Mouse (Mus musculus): Measurements from ENCODE around the gene Arhgef11. TPM values are rescaled to one million over a fixed set of nuclear protein-coding genes. Genes with fewer than 3 reads are reported as not detected.

The Arhgef11 gene
- polyA plus RNA-seq, 2 experiments from 2014 or later: 4.0 to 4.7 TPM

GRCm38 (mm10) chr3:87718525-87718924 is 101.2 kb downstream of the Arhgef11 start:
- no peak for ATAC-seq

DNA sequence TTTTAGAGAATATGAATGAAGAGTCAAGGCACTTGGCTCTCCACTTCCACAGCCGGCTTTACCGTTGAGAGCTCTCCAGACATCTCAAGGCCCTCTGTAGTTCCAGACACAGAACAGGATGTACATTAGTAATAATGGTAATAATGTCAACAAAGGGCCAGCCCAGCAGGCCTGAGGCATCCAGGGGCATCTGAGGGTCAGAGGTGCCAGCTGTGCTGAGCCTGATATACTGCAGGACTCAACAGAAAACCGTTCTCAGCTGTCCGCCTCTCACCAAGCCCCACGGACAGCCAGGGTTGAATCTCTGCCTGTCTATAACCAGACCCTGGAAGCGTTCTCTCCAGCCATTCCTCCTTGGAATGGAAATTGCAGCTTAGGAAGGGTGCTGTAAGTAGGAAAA is 107.2 kb downstream of the Arhgef11 start:
- ATAC-seq: no peak

DNA sequence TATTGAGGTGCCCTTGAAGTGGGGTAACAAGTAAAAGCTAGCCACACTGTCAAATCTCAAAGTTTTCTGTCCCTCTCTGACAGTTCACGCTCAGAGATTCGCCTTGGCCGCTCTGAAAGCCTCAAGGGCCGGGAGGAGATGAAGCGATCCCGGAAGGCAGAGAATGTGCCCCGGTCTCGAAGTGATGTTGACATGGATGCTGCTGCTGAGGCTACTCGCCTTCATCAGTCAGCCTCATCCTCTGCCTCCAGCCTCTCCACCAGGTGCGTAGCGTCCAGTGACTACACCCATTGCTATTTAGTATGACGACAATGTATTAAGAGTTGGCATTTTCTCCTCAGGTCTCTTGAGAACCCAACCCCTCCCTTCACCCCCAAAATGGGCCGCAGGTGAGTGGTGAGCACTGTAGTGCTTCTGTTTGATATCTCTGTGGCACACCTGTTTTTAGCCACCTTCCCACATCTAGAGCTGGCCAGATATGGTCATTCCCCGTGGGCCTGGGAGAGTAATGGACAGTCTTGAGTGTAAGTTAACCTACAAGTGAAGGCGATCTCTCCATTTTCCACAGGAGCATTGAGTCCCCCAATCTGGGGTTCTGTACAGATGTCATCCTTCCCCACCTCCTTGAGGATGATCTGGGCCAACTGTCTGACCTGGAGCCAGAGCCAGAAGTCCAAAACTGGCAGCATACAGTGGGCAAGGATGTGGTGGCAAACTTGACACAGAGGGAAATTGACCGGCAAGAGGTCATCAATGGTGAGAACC is 108.2 kb downstream of the Arhgef11 start:
- ATAC-seq: no peak

DNA sequence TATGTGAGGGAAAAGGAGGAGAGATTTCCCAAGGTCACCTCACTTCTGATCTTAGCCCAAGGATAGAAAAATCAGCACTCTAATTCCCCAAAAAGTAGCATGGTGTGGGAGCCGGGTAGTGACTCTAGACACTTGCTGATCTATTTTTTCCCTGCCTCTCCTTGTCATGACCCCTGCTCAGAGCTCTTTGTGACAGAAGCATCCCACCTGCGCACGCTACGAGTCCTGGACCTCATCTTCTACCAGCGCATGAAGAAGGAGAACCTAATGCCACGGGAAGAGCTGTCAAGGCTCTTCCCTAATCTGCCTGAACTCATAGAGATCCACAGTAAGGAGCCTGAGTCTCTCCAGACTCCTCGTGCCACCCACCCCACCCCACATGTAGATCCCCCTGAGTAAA is 108.8 kb downstream of the Arhgef11 start:
- no peak for ATAC-seq

DNA sequence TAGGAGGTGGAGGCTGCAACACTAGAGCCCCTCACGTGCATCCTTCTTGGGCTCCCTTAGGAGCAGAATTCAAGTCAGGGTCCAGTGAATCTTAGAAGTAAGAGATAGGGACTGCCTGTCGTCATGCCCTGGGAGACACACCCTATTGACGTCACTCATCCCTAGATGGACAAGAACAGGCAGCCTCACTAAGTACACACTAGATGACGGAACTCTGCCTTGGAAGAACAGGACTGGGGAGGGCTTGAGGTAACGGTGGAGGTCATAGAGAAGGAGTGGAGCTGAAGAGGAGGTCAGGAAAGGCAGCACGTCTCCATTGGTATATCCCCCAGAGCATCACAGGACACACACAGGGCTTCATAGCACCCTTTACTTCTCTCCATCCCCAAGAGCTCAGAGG is 111.3 kb downstream of the Arhgef11 start:
- ATAC-seq: no peak

GRCm38 (mm10) chr3:87733098-87733497 is 115.7 kb downstream of the Arhgef11 start:
- ATAC-seq: no peak

- no peak for ATAC-seq
These were observed 116.8 kb downstream of the Arhgef11 start for GRCm38 (mm10) chr3:87733984-87734761.

GRCm38 (mm10) chr3:87735335-87735734 is 118.0 kb downstream of the Arhgef11 start:
- ATAC-seq: no peak

GRCm38 (mm10) chr3:87738906-87739305 is 121.5 kb downstream of the Arhgef11 start:
- no peak for ATAC-seq

DNA sequence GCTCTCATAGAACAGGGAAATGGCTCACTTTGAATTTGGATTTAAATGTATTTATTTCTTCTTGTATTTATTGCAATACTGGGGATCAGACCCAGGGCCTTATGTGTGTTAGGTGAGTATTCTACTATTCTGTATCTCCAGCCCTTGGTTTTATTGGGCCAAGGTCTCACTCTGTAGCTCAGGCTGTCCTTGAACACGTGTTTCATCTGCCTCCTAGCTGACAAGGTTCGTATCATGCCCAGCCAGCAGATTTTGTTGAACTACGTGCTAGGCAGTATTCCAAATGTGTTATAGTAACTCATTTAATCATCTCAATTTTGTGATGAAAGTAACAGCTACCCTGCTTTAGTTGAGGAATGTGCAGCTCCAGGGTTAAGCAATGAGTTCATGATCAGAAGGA is 124.7 kb downstream of the Arhgef11 start:
- ATAC-seq: no peak

- ATAC-seq: peak; percentile 50
These were observed 125.4 kb downstream of the Arhgef11 start for GRCm38 (mm10) chr3:87742735-87743134.

GRCm38 (mm10) chr3:87743927-87744326 is 126.6 kb downstream of the Arhgef11 start:
- ATAC-seq: peak; percentile 46

- ATAC-seq: no peak
These were observed 127.8 kb downstream of the Arhgef11 start for GRCm38 (mm10) chr3:87745036-87745659.

DNA sequence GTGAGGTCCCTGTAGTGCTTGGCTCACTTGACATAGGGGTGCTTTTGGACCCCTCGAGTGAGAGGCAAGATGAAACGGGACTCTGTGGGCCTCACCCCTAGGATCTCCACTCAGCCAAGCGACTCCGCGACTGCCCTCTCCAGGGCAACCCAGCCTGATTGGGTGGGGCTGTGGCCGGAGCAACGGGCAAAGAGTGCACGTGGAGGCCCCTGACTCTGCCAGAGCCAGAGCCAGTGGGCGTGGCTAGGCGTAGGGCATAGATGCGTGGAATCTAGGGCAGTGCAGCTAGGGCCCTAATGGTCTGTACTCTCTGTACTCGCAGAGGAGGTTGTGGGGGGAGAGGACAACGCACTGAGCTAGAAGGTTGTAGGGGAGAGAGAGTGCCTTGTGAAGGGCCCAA is 131.1 kb downstream of the Arhgef11 start, which contains the start of gene Lrrc71:
Gene Lrrc71, minus strand, starts transcription at position 195 of the 400 bp plus-strand sequence.
- ATAC-seq: no peak

- ATAC-seq: peak; percentile 58
These were observed 131.7 kb downstream of the Arhgef11 start for GRCm38 (mm10) chr3:87749036-87749435.

DNA sequence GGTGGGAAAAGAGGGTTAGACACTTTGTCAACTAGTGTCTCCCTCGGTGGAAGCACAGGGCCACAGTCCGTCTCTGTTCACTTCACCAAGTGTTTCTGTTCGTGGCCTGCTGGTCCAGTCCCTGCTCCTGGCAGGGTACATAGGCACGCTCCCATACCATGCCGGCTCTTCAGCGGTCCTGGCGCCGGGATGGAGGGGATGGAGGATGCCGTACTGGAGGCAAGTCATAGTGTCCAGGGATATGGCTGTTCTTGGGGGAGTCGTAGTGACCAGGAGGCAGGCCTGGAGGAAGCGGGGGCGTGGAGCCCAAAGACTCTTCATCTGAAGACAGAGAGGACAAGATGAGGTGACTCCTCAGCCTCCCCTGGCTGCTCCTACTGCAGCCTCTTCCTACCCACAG is 132.6 kb downstream of the Arhgef11 start:
- no peak for ATAC-seq

GRCm38 (mm10) chr3:87752567-87752966 is 135.2 kb downstream of the Arhgef11 start:
- ATAC-seq: no peak

- no peak for ATAC-seq
These were observed 136.5 kb downstream of the Arhgef11 start for GRCm38 (mm10) chr3:87753829-87754228.

- ATAC-seq: peak; percentile 66
These were observed 138.6 kb downstream of the Arhgef11 start for GRCm38 (mm10) chr3:87755964-87756363.

GRCm38 (mm10) chr3:87756488-87756887 is 139.1 kb downstream of the Arhgef11 start:
- ATAC-seq: no peak

GRCm38 (mm10) chr3:87758641-87759040 is 141.3 kb downstream of the Arhgef11 start:
- no peak for ATAC-seq

GRCm38 (mm10) chr3:87761408-87762375 is 144.3 kb downstream of the Arhgef11 start:
- no peak for ATAC-seq

Data from activated CD4-positive, CD25-positive, alpha-beta regulatory T cell, adult 4 months (primary cell).